Mouse (Mus musculus) embryonic fibroblast, embryonic 13.5 days (primary cell): ENCODE results near the gene Smg8. TPM values are rescaled to one million over a fixed set of nuclear protein-coding genes. Genes with fewer than 3 reads are reported as not detected.
"Not testable (repeated sequence)": the region's sequence is repeated elsewhere in the genome, so short reads cannot be mapped to it uniquely, and the experiment has no call there.

ENCODE experiments used
- H3K27ac ChIP-seq: 2 replicates; pipeline ENCODE4 v1.5.1; 2012; ENCODE audit warnings: low read length, control low read depth, inconsistent platforms; ENCODE audit not compliant: insufficient read depth
- H3K4me1 ChIP-seq: 2 replicates; pipeline ENCODE4 v1.6.1; 2011; ENCODE audit warnings: low read length; ENCODE audit not compliant: control insufficient read depth, insufficient read depth
- H3K4me3 ChIP-seq: 2 replicates; pipeline ENCODE4 v1.5.1; 2011; ENCODE audit warnings: mild to moderate bottlenecking, control low read depth, low read length; ENCODE audit not compliant: insufficient read depth
- CTCF ChIP-seq: IDR thresholded peaks from 2 replicates; pipeline ENCODE4 v1.5.1; 2011; ENCODE audit warnings: mild to moderate bottlenecking, control low read depth, low read length, moderate library complexity, borderline replicate concordance; ENCODE audit not compliant: insufficient read depth
- POLR2A ChIP-seq: IDR thresholded peaks from 2 replicates; pipeline ENCODE4 v1.6.1; 2011; ENCODE audit warnings: low read depth, mild to moderate bottlenecking, control low read depth, low read length, moderate library complexity
- polyA plus RNA-seq: library from polyadenylated mRNA; stranded (reverse); fragments of >200 nt; gene quantifications from 2 replicates; pipeline ENCODE4 v1.2.4, GENCODE M21; 2011; ENCODE audit warnings: low read depth; ENCODE audit not compliant: missing spikeins, insufficient read length

Smg8 gene
- polyA plus RNA-seq, 1 experiment = 20.9 TPM

GRCm38 (mm10) chr11:87108755-87109518 lies 22.4 kb upstream of the Smg8 start, which contains the start of gene Ska2:
Ska2 (plus strand) TSS chr11:87109234.
- H3K27ac ChIP-seq = peak within 1 kb of the TSS; percentile 89
- peak within 1 kb of the TSS; percentile 95 for H3K4me3 ChIP-seq
- H3K4me1 ChIP-seq = no peaks in the 10 kb centered on the region; the same call in 1 of the 2 replicates
- TF ChIP-seq CTCF (no peak), POLR2A (peak; percentile 88)

- peak; percentile 68; the same call in 1 of the 2 replicates for TF ChIP-seq POLR2A
- no peak for TF ChIP-seq CTCF
- H3K4me3 ChIP-seq = peak within 1 kb of the TSS; percentile 95
- peak within 1 kb of the TSS; percentile 89 for H3K27ac ChIP-seq
- H3K4me1 ChIP-seq = no peaks in the 10 kb centered on the region; the same call in 1 of the 2 replicates
These were observed 21.8 kb upstream of the Smg8 start, which contains the start of gene Prr11 for GRCm38 (mm10) chr11:87108409-87108754. Prr11 (minus strand) TSS chr11:87108708.

GRCm38 (mm10) chr11:87087142-87087541 lies 568 bp upstream of the Smg8 start:
- peak overlapping the region; percentile 97; the same call in 1 of the 2 replicates for H3K4me3 ChIP-seq
- no peak for TF ChIP-seq CTCF
- TF ChIP-seq POLR2A = no peak
- H3K27ac ChIP-seq = no peak overlapping the region

GRCm38 (mm10) chr11:87085461-87085860 lies 1.1 kb downstream of the Smg8 start:
- H3K4me1 ChIP-seq = peaks cover 11% of the 10 kb centered on the region; the same call in 1 of the 2 replicates
- TF ChIP-seq CTCF = no peak
- no peak for TF ChIP-seq POLR2A

More at GRCm38 (mm10) chr11:87087142-87087541, 568 bp upstream of the Smg8 start:
- H3K4me1 ChIP-seq = peaks cover 11% of the 10 kb centered on the region; the same call in 1 of the 2 replicates

GRCm38 (mm10) chr11:87083712-87084111 lies 2.9 kb downstream of the Smg8 start:
- H3K4me1 ChIP-seq = peaks cover 11% of the 10 kb centered on the region; the same call in 1 of the 2 replicates
- TF ChIP-seq CTCF (no peak), POLR2A (no peak)
- no peak overlapping the region for H3K4me3 ChIP-seq
- no peak overlapping the region for H3K27ac ChIP-seq

More at GRCm38 (mm10) chr11:87085461-87085860, 1.1 kb downstream of the Smg8 start:
- Histone ChIP-seq H3K4me3 (peak overlapping the region; percentile 97), H3K27ac (no peak overlapping the region)

- Histone ChIP-seq H3K27ac (no peak within 1 kb of the TSS), H3K4me1 (0 out of 2 replicates have a peak, but pooled peaks cover 2% of the 10 kb centered on the region), H3K4me3 (peak within 1 kb of the TSS; percentile 71)
- TF ChIP-seq POLR2A (peak; percentile 82), CTCF (no peak)
These were observed 12.6 kb downstream of the Smg8 start, which contains the start of gene Gdpd1 for GRCm38 (mm10) chr11:87073866-87074440. Gdpd1 (minus strand) TSS chr11:87074062.

GRCm38 (mm10) chr11:87073343-87073865 lies 13.2 kb downstream of the Smg8 start:
- Histone ChIP-seq H3K27ac (no peak overlapping the region), H3K4me1 (0 out of 2 replicates have a peak, but pooled peaks cover 2% of the 10 kb centered on the region), H3K4me3 (peak overlapping the region; percentile 71)
- no peak for TF ChIP-seq POLR2A
- TF ChIP-seq CTCF = no peak

GRCm38 (mm10) chr11:87062087-87062486 lies 24.5 kb downstream of the Smg8 start:
- no peaks in the 10 kb centered on the region for H3K4me1 ChIP-seq
- H3K27ac ChIP-seq = no peak overlapping the region
- TF ChIP-seq CTCF (no peak), POLR2A (no peak)
- no peak overlapping the region for H3K4me3 ChIP-seq

GRCm38 (mm10) chr11:87060410-87060809 lies 26.2 kb downstream of the Smg8 start:
- Histone ChIP-seq H3K27ac (no peak overlapping the region), H3K4me3 (no peak overlapping the region), H3K4me1 (no peaks in the 10 kb centered on the region)
- TF ChIP-seq POLR2A (no peak), CTCF (no peak)

- Histone ChIP-seq H3K4me1 (peaks cover 2% of the 10 kb centered on the region; the same call in 1 of the 2 replicates), H3K4me3 (no peak overlapping the region), H3K27ac (no peak overlapping the region)
- no peak for TF ChIP-seq POLR2A
These were observed 30.3 kb downstream of the Smg8 start for GRCm38 (mm10) chr11:87056286-87056685.

- H3K27ac ChIP-seq, H3K4me1 ChIP-seq, H3K4me3 ChIP-seq: not testable (repeated sequence)
These were observed 37.7 kb downstream of the Smg8 start for GRCm38 (mm10) chr11:87048900-87049299.
